Mouse (Mus musculus) heart, postnatal 25 days (tissue): ENCODE results near the gene Cnnm2. TPM values are rescaled to one million over a fixed set of nuclear protein-coding genes. Genes with fewer than 3 reads are reported as not detected.

Source experiments
- DNase-seq: peaks from one replicate; pipeline ENCODE4 v3.0.0; 2022; ENCODE audit warnings: low spot score
- intact Hi-C: fragments of 180-260 bp; cut with DNase I; formaldehyde crosslinking; loops from one replicate; pipeline ENCODE4 v1.15.1; 2025
- total RNA-seq, 2 experiments: library from RNA; stranded (reverse); gene quantifications; 2 replicates each; pipeline ENCODE4 v1.2.3; 2021

Cnnm2 gene
- total RNA-seq, 2 experiments from 2014 or later: 4.6 to 7.8 TPM

DNA sequence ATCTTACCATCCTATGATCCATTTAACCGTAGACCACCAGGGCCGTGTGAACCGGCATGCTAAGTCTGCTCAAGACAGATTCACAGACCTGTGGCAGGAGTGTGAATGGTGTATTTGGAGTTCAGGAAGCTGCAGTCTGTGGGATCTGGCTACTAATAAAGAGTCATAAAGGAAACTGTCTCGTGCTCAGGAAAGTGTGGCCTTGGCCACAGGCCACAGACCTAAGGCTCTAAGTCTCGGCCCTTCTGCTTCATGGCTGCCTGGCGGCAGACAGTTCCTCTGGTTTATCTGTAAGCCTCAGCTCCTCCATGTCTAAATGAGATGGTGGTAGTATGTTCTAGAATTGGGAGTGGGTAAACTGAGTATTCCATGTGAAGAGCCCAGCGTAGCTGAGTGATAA lies 30.0 kb downstream of the Cnnm2 start:
- no peak for DNase-seq
- intact Hi-C loops: no loop called here

DNA sequence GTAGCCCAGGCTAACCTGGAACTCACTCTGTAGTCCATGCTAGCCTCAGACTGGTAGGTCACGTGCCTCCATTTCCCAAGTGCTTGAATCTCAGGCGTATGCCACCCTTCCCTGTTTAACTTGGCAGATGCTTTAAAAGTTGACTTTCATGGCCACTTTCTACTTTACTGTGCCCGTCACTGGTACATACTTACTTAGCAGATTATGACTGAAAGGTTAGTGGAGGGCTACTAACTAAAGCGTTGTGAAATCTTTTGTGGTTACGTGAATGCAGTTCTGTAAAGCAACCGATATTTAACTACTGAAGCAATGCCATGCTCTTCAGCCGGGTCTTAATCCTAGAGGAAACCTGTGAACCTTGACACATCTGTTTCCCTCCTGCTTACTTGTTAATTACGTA lies 30.5 kb downstream of the Cnnm2 start:
- no peak for DNase-seq
- intact Hi-C loops: no loop called here

DNA sequence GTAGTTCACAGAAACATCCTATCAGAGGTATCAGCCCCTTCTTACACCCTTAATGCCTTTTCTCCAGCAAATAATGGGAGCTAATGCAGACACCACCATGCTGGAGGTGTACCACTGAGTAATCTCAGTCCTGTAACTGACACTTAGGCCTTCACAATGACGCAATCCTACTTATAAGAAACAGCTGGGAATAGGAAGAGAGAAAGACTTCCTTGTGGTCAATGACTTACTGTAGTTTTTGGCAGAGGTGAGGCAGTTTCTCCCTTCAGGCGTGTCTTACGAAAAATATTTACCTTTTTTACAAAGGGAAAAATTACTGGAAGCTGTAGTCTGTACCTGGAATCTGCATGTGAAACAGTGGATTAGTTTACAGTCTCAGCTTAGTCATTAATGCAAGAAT lies 31.1 kb downstream of the Cnnm2 start:
- intact Hi-C loops: no loop called here
- no peak for DNase-seq

- intact Hi-C loops: no loop called here
- no peak for DNase-seq
Observed at GRCm38 (mm10) chr19:46794181-46794580, 32.8 kb downstream of the Cnnm2 start.

DNA sequence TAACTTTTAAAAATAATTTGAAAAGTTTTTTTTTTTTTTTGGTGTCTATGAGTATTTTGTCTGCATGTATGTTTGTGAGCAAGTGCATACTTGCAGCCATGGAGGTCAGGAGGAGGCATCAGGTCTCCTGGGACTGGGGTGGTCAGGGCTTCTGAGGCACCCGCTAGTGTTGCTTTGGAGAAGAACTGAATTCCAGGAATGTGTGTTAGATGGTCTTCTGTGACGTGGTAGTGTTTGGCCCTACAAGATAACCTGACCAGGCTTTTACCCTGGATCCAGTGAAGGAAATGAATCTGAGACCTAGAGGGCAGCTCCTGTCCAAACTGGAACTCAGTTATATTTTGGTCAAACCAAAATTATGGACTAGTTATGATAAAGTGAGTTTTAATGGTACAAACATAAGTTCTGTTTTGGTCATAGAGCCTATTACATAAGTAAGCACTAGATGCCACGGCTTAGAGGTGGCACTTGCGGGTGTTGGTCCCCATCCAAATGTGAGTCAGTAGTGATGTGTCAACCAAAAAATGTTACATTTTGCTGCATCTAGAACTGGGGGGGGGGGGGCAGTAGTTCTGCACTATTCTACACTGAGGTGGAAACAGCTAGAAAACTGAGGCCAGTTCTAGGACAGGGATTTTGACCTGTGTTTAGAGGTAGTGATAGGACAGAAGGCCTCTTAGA lies 38.6 kb downstream of the Cnnm2 start:
- DNase-seq: no peak
- intact Hi-C loops: no loop called here

DNA sequence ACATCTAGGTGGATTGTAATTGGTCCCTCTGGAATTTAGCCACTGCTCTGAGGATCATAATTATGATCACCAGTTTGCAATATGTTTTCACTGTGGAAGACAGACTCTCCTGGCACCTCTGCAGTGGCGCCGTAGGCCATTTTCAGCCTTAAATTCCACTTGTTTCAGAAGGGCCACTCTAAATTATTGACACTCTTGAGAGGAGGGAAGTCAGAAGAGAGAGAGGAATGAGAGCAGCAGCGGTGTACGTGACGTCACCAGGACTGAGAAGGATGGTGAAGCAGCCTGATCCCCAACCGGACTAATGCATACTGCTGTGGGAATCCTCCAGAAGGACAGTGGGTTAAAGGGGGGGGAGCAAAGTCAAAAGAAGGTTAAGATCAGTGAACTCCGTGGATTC lies 40.1 kb downstream of the Cnnm2 start:
- intact Hi-C loops: no loop called here
- no peak for DNase-seq

DNA sequence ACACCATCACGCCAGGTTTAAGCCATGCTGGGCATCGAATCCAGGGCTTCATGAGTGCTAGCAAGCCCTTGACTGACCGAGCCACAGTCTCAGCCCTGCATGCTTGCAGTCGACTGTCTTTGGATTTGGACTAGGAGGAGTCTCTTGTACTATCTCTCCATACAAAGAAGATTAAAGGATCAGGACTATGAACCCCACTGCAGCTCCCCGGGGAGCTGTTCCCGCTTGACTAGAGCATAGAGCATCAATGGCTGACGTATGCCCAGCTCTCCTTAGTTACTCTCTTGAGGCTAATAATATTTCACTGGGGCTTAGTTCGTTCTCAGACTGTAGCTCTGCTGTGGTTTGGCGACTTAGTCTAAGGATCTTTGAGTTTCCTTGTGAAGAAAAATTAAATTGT lies 40.9 kb downstream of the Cnnm2 start:
- intact Hi-C loops: no loop called here
- DNase-seq: no peak

GRCm38 (mm10) chr19:46803732-46804131 lies 42.3 kb downstream of the Cnnm2 start:
- intact Hi-C loops: no loop called here

GRCm38 (mm10) chr19:46804751-46805150 lies 43.4 kb downstream of the Cnnm2 start:
- intact Hi-C loops: no loop called here
- no peak for DNase-seq

More at GRCm38 (mm10) chr19:46803732-46804131, 42.3 kb downstream of the Cnnm2 start:
- DNase-seq: no peak

DNA sequence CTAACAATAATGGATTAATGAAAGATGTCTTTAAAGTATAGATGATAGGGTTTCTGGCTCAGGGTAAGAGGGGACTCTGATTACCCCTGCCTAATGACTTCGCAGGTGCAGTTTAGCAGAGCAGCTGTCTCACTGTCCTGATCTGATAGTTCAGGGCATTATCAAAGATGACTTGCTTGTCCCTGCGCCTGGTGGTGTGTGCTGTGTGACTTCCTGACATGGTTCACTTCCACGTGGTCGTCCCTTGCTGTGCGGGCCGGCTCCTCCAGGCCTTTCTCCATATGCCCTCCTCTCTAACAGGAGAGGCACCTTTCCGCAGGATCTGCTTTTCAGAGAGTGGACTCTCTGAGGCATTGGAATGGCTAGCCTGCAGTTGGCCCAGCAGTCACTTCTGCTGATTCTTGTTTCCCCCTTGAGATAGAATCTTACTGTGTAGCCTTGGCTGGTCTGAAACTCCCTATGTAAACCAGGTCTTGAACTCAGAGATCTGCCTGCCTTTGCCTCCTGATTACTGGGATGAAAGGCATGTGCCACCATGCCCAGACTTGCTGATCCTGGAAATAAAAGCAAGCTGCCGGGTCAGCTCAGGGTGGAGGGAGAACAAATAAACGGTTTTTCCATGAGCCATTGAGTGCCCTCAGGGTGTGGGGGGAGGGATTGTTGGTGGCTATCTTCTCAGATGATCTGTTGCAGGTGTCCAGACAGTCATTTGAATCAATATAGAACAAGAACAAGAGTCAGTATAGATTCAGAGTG lies 44.7 kb downstream of the Cnnm2 start:
- DNase-seq: no peak

GRCm38 (mm10) chr19:46808261-46808660 lies 46.9 kb downstream of the Cnnm2 start:
- intact Hi-C loops: no loop called here
- DNase-seq: no peak

More for the DNA sequence above, 44.7 kb downstream of the Cnnm2 start:
- intact Hi-C loops: no loop called here

- no peak for DNase-seq
- intact Hi-C loops: no loop called here
Observed at GRCm38 (mm10) chr19:46809031-46809430, 47.6 kb downstream of the Cnnm2 start.

- DNase-seq: no peak
- intact Hi-C loops: no loop called here
Observed at GRCm38 (mm10) chr19:46819276-46819675, 57.9 kb downstream of the Cnnm2 start.

GRCm38 (mm10) chr19:46822491-46822890 lies 61.1 kb downstream of the Cnnm2 start:
- no peak for DNase-seq
- intact Hi-C loops: no loop called here

DNA sequence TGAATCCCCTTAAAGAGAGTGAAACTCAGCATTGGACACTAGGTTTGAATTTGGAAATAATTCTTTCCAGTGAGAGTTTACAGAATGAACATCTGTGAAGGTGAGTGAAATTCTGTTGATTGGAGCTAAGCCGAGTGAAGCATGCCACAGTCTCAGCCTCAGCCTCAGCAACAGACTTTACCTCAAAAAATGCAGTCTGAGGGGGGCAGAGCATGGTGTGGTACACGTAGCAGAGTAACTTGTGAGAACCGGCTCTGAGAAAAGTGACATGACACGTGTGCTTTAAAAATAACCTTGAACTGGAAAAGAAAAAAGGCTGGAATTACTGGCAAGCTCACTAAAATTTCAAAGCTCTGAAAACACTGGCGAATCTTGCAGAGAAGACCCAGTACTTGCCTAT lies 62.4 kb downstream of the Cnnm2 start:
- intact Hi-C loops: no loop called here
- no peak for DNase-seq

GRCm38 (mm10) chr19:46824867-46825266 lies 63.5 kb downstream of the Cnnm2 start:
- DNase-seq: no peak
- intact Hi-C loops: no loop called here

DNA sequence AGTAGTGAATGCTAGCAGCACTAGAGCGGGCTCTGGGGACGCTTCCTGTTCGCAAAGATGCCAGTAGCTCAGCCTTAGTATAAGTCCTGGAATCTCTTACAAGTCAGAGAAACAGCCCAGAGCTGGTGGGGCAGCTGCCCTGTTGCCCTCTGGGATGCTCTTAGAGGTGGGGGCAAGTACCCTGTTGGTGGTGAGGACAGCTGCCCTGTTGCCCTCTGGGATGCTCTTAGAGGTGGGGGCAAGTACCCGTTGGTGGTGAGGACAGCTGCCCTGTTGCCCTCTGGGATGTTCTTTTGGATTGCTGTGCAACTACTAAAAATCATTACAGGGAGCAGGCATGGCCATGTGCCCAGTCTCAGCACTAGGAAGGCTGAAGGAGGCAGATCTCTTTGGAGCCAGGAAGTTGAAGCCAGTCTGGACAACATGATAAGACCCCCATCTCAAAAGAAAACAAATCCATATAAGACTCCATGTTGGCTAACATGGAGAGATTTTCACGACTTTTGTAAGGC lies 66.3 kb downstream of the Cnnm2 start:
- intact Hi-C loops: no loop called here

DNA sequence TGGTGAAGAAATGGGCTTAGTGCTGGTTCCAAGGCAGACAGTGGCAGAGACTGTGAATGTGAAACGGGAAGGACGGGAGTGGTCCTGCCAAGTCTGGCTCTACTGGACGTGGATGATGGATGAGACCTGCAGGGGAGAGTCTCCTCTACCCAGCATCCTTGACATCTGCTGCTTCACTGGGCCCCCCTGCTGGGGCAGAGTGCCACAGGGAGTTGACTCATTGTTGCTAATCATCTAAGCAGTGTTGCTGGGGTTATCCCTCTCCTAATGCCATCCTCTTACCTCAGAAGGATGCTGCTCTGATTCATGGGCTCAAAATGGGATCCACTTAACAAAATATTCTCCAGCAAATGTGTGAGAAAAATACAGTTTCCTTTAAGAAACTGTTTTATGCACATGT lies 67.6 kb downstream of the Cnnm2 start:
- no peak for DNase-seq
- intact Hi-C loops: no loop called here

More for the DNA sequence above, 66.3 kb downstream of the Cnnm2 start:
- no peak for DNase-seq

GRCm38 (mm10) chr19:46831381-46831780 lies 70.0 kb downstream of the Cnnm2 start:
- DNase-seq: no peak
- intact Hi-C loops: no loop called here

GRCm38 (mm10) chr19:46834301-46834700 lies 72.9 kb downstream of the Cnnm2 start:
- DNase-seq: no peak
- intact Hi-C loops: no loop called here

DNA sequence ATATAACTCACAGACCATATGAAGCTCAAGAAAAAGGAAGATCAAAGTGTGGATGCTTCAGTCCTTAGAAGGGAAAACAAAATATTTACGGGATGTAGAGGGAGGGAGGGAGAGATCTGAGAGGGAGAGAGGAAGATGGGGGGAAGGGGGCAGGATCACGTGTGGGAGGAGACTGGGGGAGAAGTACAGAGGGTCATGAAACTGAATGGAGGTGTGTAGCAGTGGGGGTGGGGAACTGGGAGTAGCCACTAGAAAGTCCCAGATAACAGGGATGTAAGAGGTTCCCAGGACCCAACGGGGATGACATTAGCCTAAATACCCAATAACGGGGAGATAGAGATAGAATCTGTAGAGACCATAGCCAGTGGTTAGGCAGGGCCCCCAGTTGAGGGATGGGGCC lies 73.9 kb downstream of the Cnnm2 start:
- DNase-seq: no peak
- intact Hi-C loops: no loop called here
